Mouse (Mus musculus) embryonic stem cell, embryonic (primary cell): ENCODE data around the gene Nfix.

Experiments used
- CTCF ChIA-PET, 4 experiments: fragments of 300-600 bp in 2 of 4; fragments of 350-600 bp in 2 of 4; sonication (Branson Sonifier 250); formaldehyde crosslinking; loops; one replicate each; lab custom pipeline; 2022; ENCODE audit warnings: inconsistent platforms in 2 of 4; lab: Charles Lee
- POLR2A ChIA-PET, 4 experiments: fragments of 300-600 bp in 2 of 4; fragments of 350-600 bp in 2 of 4; sonication (Branson Sonifier 250); formaldehyde crosslinking; loops; one replicate each; lab custom pipeline; 2022; ENCODE audit warnings: antibody characterized with exemption in 4 of 4, inconsistent platforms in 1 of 4; lab: Charles Lee

The Nfix gene

GRCm38 (mm10) chr8:84723571-84723900 lies 76.6 kb downstream of the Nfix start:
- POLR2A ChIA-PET: interaction anchor here in 2 of 4 experiments (0.7 to 4.4 kb wide), 19 partner anchors 8 to 124 kb away, joined by 3 to 30 read pairs (median 4); partner anchors contain the start of genes Ier2 (in 2 of the 2) and Calr (in 1 of the 2)

GRCm38 (mm10) chr8:84722850-84723570 lies 77.1 kb downstream of the Nfix start, which contains the start of gene G430095P16Rik:
Gene G430095P16Rik, plus strand, starts transcription at chr8:84723007.
- CTCF ChIA-PET: interaction anchor here (0.8 to 5.3 kb wide), 18 partner anchors 9 to 93 kb away, joined by 3 to 62 read pairs (median 4); no protein-coding TSS in a partner anchor
- POLR2A ChIA-PET: interaction anchor here in 3 of 4 experiments (0.6 to 4.4 kb wide), 20 partner anchors 9 to 124 kb away, joined by 3 to 30 read pairs (median 4); partner anchors contain the start of genes Calr (in 1 of the 3) and Ier2 (in 1 of the 3)

More at GRCm38 (mm10) chr8:84723571-84723900, 76.6 kb downstream of the Nfix start:
- CTCF ChIA-PET: interaction anchor here (0.6 to 5.3 kb wide), 16 partner anchors 9 to 92 kb away, joined by 3 to 62 read pairs (median 4); no protein-coding TSS in a partner anchor

GRCm38 (mm10) chr8:84722530-84722849 lies 77.7 kb downstream of the Nfix start:
- ChIA-PET POLR2A (interaction anchor here in 3 of 4 experiments (0.6 to 4.1 kb wide), 9 partner anchors 10 to 125 kb away, joined by 3 to 19 read pairs (median 5); partner anchors contain the start of gene Calr (in 1 of the 3)), CTCF (interaction anchor here in 2 of 4 experiments (0.7 to 2.4 kb wide), 7 partner anchors 11 to 357 kb away, joined by 3 to 11 read pairs (median 3); no protein-coding TSS in a partner anchor)

GRCm38 (mm10) chr8:84718959-84719690 lies 81.0 kb downstream of the Nfix start:
- CTCF ChIA-PET: interaction anchor here (0.5 to 1.8 kb wide), 5 partner anchors 10 to 172 kb away, joined by 3 to 8 read pairs (median 4); no protein-coding TSS in a partner anchor
- POLR2A ChIA-PET: interaction anchor here in 2 of 4 experiments (1.3 to 1.9 kb wide), 3 partner anchors 11 to 17 kb away, joined by 3 to 6 read pairs (median 4); no protein-coding TSS in a partner anchor

- CTCF ChIA-PET: interaction anchor here (0.5 to 1.8 kb wide), 9 partner anchors 9 to 173 kb away, joined by 3 to 8 read pairs (median 4); no protein-coding TSS in a partner anchor
- POLR2A ChIA-PET: interaction anchor here in 3 of 4 experiments (0.6 to 1.9 kb wide), 6 partner anchors 8 to 100 kb away, joined by 3 to 6 read pairs (median 4); no protein-coding TSS in a partner anchor
Observed at GRCm38 (mm10) chr8:84718476-84718875, 81.7 kb downstream of the Nfix start.

- CTCF ChIA-PET: interaction anchor here in 1 of 4 experiments (0.5 to 1.0 kb wide), 2 partner anchors 99 to 101 kb away, joined by 3 to 5 read pairs; no protein-coding TSS in a partner anchor
- POLR2A ChIA-PET: interaction anchor here in 1 of 4 experiments (0.6 to 1.7 kb wide), 4 partner anchors 13 to 29 kb away, joined by 3 to 4 read pairs (median 3); partner anchors contain the start of gene Nacc1
Observed at GRCm38 (mm10) chr8:84716790-84717189, 83.4 kb downstream of the Nfix start.

GRCm38 (mm10) chr8:84715893-84716468 lies 84.2 kb downstream of the Nfix start:
- CTCF ChIA-PET: interaction anchor here in 1 of 4 experiments (1.0 kb wide), 1 partner anchor 100 kb away, joined by 3 read pairs; no protein-coding TSS in a partner anchor
- POLR2A ChIA-PET: interaction anchor here in 1 of 4 experiments (1.7 kb wide), 1 partner anchor 14 kb away, joined by 4 read pairs; no protein-coding TSS in a partner anchor

GRCm38 (mm10) chr8:84714161-84714560 lies 86.0 kb downstream of the Nfix start:
- ChIA-PET CTCF (interaction anchor here (0.6 to 3.9 kb wide), 12 partner anchors 10 to 1522 kb away, joined by 3 to 28 read pairs (median 4); no protein-coding TSS in a partner anchor), POLR2A (interaction anchor here in 3 of 4 experiments (0.6 to 1.8 kb wide), 9 partner anchors 11 to 106 kb away, joined by 3 to 7 read pairs (median 4); partner anchors contain the start of gene Nacc1 (in 1 of the 3))

- CTCF ChIA-PET: interaction anchor here in 3 of 4 experiments (0.7 to 8.0 kb wide), 11 partner anchors 14 to 190 kb away, joined by 3 to 225 read pairs (median 6); no protein-coding TSS in a partner anchor
Observed at GRCm38 (mm10) chr8:84713381-84713780, 86.8 kb downstream of the Nfix start.

GRCm38 (mm10) chr8:84712759-84713120 lies 87.4 kb downstream of the Nfix start:
- ChIA-PET CTCF (interaction anchor here (0.6 to 8.0 kb wide), 13 partner anchors 13 to 182 kb away, joined by 3 to 225 read pairs (median 5); partner anchors contain the start of gene Rad23a (in 1 of the 4)), POLR2A (interaction anchor here in 2 of 4 experiments (0.6 to 3.0 kb wide), 12 partner anchors 9 to 108 kb away, joined by 3 to 9 read pairs (median 3); partner anchors contain the start of genes G430095P16Rik (in 1 of the 2) and Nacc1 (in 1 of the 2))

More at GRCm38 (mm10) chr8:84713381-84713780, 86.8 kb downstream of the Nfix start:
- POLR2A ChIA-PET: interaction anchor here in 2 of 4 experiments (0.8 to 3.0 kb wide), 10 partner anchors 8 to 71 kb away, joined by 3 to 9 read pairs (median 4); partner anchors contain the start of genes G430095P16Rik (in 1 of the 2) and Nacc1 (in 1 of the 2)

- POLR2A ChIA-PET: interaction anchor here in 2 of 4 experiments (0.6 to 3.0 kb wide), 12 partner anchors 9 to 109 kb away, joined by 3 to 9 read pairs (median 3); partner anchors contain the start of genes G430095P16Rik (in 1 of the 2) and Nacc1 (in 1 of the 2)
- CTCF ChIA-PET: interaction anchor here (0.6 to 8.0 kb wide), 19 partner anchors 11 to 281 kb away, joined by 3 to 225 read pairs (median 5); partner anchors contain the start of genes G430095P16Rik (in 1 of the 4) and Rad23a (in 1 of the 4)
Observed at GRCm38 (mm10) chr8:84711933-84712758, 88.0 kb downstream of the Nfix start.

GRCm38 (mm10) chr8:84711312-84711711 lies 88.8 kb downstream of the Nfix start:
- CTCF ChIA-PET: interaction anchor here (0.5 to 8.0 kb wide), 14 partner anchors 12 to 281 kb away, joined by 3 to 225 read pairs (median 5); partner anchors contain the start of gene G430095P16Rik (in 1 of the 4)
- POLR2A ChIA-PET: interaction anchor here in 2 of 4 experiments (0.7 to 3.0 kb wide), 8 partner anchors 10 to 104 kb away, joined by 3 to 9 read pairs (median 4); no protein-coding TSS in a partner anchor

GRCm38 (mm10) chr8:84709931-84710330 lies 90.2 kb downstream of the Nfix start:
- CTCF ChIA-PET: interaction anchor here (0.5 to 8.0 kb wide), 51 partner anchors 8 to 817 kb away, joined by 3 to 259 read pairs (median 7); partner anchors contain the start of genes Dand5 (in 2 of the 4), G430095P16Rik (in 1 of the 4) and Nacc1 (in 1 of the 4)

GRCm38 (mm10) chr8:84708774-84709475 lies 91.2 kb downstream of the Nfix start:
- CTCF ChIA-PET: interaction anchor here (0.6 to 8.0 kb wide), 116 partner anchors 9 to 734 kb away, joined by 3 to 259 read pairs (median 4); partner anchors contain the start of genes G430095P16Rik (in 3 of the 4), Dand5 (in 2 of the 4), Nacc1 (in 2 of the 4) and Trmt1 (in 2 of the 4)
- POLR2A ChIA-PET: interaction anchor here (0.6 to 4.7 kb wide), 69 partner anchors 9 to 379 kb away, joined by 3 to 36 read pairs (median 4); partner anchors contain the start of genes Calr (in 2 of the 4), Ier2 (in 2 of the 4), Nacc1 (in 2 of the 4) and Trmt1 (in 2 of the 4)

More at GRCm38 (mm10) chr8:84709931-84710330, 90.2 kb downstream of the Nfix start:
- POLR2A ChIA-PET: interaction anchor here (0.8 to 4.7 kb wide), 25 partner anchors 10 to 225 kb away, joined by 3 to 35 read pairs (median 6); partner anchors contain the start of genes Calr (in 1 of the 4), Dnase2a (in 1 of the 4), G430095P16Rik (in 1 of the 4) and Ier2 (in 1 of the 4)
